Mouse (Mus musculus) liver (tissue): ENCODE measurements around the gene Ldlr.
"Not testable (repeated sequence)": the region's sequence is repeated elsewhere in the genome, so short reads cannot be mapped to it uniquely, and the experiment has no call there.

Source experiments
- DNase-seq: peaks from one replicate; pipeline ENCODE4 v3.0.0-alpha.2; 2020; ENCODE audit warnings: mixed read lengths

Ldlr gene

GRCm38 (mm10) chr9:21723377-21724146 lies at the start of gene Ldlr:
Gene Ldlr (plus strand): TSS chr9:21723483.
- peak; percentile 93 for DNase-seq

DNA sequence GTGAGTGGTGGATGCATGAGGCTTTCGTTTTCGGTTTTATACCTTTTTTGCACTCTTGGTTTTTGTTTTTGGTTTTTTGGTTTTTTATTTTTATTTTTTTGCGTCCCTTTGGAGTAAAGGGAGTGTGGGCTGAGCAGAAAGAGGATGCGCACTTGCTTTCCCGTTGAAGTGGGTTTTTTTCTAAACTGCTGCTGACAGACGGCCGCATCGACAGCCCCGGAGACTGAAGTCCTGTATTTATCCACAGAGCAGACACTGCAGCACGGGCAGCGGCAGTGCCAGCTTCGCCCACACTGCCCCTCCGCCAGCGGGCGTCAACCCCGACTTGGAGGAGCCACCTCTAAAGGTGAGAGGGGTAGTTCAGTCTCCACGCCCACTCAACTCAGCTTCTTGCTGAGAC lies 45.6 kb upstream of the Ldlr start:
- DNase-seq = no peak

DNA sequence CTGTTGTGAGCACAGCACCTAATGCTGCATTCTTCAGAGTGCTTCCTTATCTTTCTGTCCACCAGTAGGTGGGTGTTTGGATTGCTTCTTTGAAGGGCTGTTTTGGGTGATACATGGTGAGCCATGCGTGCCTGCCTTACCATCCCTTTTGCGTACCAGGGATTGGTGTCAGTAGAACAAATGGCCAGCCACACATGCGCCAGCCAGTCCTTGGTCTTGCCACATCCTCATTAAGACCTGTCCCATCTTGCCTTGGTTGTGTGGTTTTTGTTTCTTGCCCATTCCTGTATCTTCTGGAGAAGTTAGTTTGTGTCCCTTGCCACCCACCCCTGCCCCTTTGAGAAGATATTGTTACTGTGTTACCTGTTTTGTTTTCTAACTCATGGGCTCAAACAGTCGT lies 42.8 kb upstream of the Ldlr start:
- DNase-seq = no peak

DNA sequence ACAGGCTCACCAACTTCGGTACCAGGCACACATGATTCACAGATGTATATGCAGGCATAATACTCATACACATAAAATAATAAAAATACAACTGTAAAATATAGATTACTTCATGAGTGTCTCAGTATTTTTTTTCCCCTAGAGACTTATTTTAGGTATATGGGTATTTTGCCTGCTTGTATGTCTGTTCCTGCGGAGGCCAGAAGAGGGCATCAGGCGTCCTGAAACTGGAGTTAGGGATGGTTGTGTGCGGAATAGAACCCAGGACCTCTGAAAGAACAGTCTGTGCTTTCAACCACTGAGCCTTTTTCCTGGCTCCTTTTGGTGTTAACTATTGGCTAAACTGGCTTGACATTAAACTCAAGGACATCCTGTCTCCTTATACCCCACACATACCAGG lies 40.5 kb upstream of the Ldlr start:
- no peak for DNase-seq

DNA sequence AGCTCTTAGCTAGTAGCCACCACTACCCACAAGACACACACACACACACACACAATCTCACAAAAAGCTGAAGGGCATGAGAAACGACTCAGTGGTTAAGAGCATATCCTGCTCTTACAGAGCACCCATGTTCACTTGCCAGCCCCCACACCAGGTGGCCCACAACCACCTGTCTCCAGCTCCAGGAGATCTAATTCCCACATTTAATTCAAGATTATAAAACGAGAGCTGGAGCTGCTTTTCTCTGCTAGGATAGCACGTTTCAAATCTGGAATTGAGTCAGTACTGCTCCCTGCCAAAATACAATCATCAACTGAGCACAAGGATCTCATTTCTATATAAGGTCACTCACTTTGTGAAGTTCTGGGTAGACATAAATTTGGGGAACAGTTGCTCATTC lies 39.4 kb upstream of the Ldlr start:
- DNase-seq = no peak

DNA sequence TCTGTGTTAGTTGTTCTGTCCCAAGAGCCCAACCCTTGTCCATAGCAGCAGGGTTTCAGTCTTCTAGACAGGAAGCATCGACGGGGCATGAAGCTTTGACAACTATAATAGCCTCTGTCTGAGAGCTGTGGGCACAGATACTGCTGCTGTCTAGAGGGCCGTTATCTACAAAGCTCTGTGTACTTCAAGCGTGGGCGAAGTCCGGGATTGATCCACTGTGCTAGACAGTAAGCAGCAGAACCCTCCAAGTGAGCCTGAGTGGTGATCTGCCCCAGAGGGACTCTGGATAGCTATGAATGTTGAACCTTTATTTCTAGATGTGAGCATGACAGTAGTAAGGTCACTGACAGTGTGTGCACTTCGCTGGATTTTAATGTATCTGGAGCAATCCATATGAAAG lies 34.7 kb upstream of the Ldlr start:
- DNase-seq = no peak

GRCm38 (mm10) chr9:21690031-21690430 lies 33.3 kb upstream of the Ldlr start:
- DNase-seq = no peak

DNA sequence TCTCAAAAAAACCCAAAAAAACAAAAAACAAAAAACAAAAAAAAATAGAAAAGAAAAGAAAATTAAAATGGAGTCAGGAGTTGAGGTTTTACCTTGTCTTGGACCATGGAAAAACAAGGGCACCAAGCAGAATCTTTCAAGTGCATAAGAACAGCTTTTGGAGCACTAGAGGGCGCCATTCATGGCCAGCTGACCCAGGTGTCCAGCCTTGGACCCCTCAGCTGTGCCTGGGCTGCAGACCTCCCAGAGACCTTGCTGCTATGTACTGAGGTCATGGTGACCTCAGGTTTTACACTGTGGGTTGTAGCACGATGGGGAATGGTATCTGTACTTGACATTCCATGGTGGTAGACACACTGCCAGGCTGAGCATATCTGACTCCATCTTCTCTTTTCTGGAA lies 31.4 kb upstream of the Ldlr start:
- peak; percentile 38 for DNase-seq

- no peak for DNase-seq
These were observed 30.8 kb upstream of the Ldlr start for GRCm38 (mm10) chr9:21692491-21692890.

DNA sequence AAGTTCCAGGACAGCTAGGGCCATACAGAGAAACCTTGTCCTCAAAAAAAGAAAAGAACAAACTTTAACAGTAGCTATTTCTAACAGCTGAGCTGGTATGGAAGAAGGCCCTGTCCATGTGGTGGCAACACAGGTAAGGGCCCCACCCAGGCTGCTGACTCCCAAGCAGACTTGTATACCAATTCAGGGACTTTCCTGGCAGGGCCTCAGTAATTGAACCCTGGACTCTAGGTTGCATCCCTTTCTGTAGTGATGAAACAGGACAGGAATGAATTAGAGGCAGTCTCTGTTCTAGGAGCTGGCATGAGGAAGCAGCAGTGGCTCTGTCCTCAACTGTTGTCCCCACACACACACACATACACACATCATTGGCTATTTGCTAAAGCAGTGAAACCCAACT lies 29.2 kb upstream of the Ldlr start:
- DNase-seq = no peak

DNA sequence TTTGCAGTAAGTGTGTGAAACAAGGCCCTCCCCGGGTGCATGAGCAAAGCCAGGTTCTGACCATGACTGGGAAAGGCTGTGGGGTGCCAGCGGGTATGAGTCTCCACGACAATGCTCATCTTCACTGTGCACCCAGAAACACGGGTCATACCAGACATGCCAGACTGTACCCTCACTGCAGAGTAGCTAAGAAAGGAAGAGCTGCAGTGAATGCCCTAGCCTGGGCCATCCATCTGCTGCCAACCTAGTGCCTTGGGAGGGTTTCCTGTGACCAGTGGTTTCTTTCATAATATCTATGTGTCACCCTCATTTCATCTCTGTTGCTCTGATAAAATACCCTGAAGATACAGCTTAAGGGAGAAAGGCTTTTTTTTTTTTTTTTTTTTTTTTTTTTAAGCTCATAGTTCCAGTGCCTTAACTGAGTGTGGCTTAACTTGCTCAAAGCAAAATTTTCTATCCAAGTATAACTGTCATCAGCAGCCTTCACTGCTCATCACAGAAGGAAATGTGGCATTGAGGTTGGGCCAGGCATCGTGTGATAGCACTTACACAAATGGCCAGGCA lies 28.0 kb upstream of the Ldlr start:
- no peak for DNase-seq

DNA sequence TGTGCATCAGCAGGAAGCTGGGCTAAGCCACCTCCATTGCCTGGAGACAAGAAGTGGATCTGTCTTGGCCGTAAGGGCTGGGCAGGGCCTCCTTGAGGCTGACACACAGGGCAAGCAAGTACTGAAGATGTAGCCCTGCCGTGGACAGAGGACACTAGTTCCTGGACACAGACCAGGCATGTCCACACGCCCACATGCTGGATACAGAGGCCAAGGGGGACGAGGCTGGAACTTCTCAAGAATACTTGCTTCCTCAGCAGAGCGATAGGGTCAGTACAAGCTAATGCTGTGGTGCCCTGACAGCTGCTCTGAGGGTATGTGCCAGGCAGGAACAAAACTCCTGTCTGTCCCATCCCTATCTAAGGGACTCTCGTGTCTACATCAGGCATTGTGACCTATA lies 26.2 kb upstream of the Ldlr start:
- no peak for DNase-seq

GRCm38 (mm10) chr9:21699280-21699679 lies 24.0 kb upstream of the Ldlr start:
- DNase-seq = not testable (repeated sequence)

GRCm38 (mm10) chr9:21701091-21701490 lies 22.2 kb upstream of the Ldlr start:
- no peak for DNase-seq

DNA sequence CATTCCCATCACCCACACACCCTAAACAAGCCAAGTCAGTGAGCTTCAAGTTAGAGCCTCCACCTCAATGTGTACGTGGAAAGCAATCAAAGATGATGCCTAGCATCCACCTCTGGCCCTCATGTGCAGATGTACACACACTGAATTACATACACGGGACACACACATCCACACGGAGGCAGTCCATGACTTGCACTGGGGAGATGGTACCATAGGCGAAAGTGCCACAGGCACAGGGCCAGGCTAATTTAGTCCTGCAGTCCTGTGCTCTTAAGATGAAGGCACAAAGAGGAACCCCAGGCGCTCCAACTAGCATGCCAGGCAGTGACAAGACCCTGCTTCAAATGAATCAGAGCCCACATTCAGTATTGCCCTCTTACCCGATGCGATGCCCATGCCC lies 19.8 kb upstream of the Ldlr start:
- DNase-seq = no peak

GRCm38 (mm10) chr9:21706085-21706484 lies 17.2 kb upstream of the Ldlr start:
- no peak for DNase-seq

DNA sequence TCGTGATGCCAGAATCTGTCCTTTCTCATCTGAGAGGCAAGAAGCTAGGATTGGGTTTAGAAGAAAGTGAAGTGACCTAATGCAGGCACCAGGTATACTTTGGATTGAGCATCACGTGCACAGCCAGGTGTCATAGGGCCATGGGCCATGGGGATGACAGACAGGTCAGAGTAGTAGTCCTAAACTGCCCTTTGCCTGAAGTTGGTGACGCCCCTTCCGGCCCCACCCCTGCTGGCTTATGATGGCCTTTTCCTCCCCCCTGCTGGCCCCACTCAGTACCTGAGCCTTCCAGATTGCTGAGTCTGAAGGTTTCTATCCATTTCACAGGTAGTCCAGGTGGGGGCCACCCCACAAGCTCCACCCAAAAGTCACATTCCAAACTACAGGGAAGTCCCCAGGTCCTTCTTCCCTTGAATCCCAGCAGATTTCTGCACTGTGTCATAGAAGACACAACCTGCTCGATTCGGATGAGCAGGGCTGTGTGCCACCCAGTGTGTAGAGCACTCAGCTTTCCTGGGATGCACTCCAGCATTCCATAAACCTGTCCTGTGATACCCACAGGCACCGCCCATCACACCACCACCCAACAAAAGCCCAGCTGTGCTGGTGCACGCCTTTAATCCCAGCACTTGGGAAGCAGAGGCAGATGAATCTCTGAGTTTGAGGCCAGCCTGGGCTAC lies 16.6 kb upstream of the Ldlr start:
- no peak for DNase-seq

DNA sequence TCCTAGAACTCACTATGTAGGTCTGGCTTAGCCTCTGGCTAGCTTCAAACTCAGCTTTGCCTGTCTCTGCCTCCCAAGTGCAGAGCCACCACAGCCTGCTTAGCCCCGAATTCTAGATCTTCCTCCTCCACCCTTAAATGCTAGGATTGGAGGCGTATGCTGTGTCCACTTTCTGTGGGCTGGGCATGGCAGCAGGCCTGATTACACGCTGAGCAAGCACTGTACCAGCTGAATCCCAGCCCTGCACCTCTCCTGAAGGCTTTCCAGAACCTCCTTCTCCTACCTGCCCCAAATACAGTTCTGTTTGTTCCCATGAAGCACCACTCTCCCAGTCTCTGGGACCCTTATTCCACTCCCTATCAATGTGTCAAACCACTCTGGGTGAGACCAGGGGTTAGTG lies 13.9 kb upstream of the Ldlr start:
- no peak for DNase-seq

DNA sequence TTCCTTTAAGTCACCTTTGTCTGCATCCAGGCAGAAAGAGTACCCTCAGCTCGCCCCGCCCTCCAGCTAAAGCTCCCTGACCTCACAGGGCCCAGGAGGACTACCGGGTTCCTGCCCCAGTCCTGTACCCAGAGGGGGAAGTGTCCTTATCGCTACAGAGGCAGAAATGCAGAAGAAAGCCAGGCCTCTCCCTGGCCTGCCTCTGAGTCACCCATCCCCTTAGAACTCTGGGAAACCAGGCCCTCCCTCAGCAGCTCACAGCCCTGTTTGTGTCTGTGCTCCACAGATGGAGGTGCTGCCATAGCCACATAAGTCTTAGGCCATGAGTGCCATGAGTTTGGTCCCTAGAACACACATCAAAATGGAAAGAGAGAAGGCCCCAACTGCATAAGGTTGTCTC lies 8.0 kb upstream of the Ldlr start:
- DNase-seq = peak; percentile 77

GRCm38 (mm10) chr9:21717015-21717414 lies 6.3 kb upstream of the Ldlr start:
- no peak for DNase-seq

- no peak for DNase-seq
These were observed 2.2 kb upstream of the Ldlr start for GRCm38 (mm10) chr9:21721036-21721435.

- DNase-seq = peak; percentile 97
These were observed 859 bp downstream of the Ldlr start for GRCm38 (mm10) chr9:21724147-21724536.

DNA sequence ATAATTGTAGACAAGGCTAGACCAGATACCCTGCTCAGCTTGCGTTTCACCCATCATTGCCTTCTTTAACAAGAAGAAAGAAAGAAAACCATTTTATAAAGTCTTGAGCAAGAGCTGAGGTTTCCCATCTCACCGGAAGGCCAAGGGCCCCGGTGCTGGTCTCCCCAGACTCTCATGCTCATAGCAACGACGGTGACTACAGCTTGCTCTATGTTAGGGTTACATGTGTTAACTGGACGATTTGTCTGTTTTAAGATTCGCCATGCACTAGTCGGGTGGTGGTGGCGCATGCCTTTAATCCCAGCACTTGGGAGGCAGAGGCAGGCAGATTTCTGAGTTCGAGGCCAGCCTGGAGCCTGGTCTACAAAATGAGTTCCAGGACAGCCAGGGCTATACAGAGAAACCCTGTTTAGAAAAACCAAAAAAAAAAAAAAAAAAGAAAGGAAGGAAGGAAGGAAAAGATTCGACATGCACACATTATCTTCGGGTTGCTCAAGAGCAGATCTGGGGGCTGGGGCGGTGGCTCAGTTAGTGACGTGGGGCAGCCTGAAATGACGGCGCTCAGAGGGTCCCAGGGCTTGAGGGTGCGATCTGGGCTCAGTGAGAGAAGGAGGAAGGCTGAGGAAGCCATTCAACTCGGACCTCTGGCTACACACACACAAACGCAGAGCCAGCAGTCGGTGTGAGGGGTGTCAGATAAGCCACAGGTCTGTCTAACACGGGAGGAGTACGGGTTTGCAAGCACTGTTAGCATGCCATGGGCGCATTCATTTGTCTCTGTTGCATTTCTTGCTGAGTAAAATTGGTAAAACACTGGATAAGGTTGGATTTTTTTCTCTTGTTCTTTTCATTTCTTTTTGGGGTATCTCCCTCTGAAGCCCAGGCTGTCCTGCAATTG lies 2.2 kb downstream of the Ldlr start:
- peak; percentile 47 for DNase-seq
